Comparison of ENCODE assay signal across 9 mouse cellular contexts in genomic region chr1:88806960-88807359, GRCm38 (mm10).
DNase-seq lines count a peak whose midpoint lies in the region; ATAC-seq and TF ChIP-seq lines count a peak whose summit lies in the region.
"Had no signal": no experiment of that assay in that cellular context is flagged by ENCODE, and none has a peak within 500 bp of the region (broad histone marks: within the 10 kb centered on the region; RNA-seq: fewer than 3 reads in every experiment).

No protein-coding gene starts in this region.

- no peak overlapping the region for H3K4me3 ChIP-seq in forebrain, embryonic 11.5 days (ENCODE audit: low read depth, low read length)
- no peak overlapping the region for H3K4me3 ChIP-seq in forebrain, embryonic 10.5 days
- no peak overlapping the region for H3K4me3 ChIP-seq in layer of hippocampus, adult 2 months
- H3K4me3 ChIP-seq: embryonic facial prominence, embryonic 15.5 days had no signal

- peak; percentile 71 for TF ChIP-seq CTCF in layer of hippocampus, adult 2 months (conservative IDR thresholded peaks at IDR 0.05)

- no peaks in the 10 kb centered on the region for H3K27me3 ChIP-seq in forebrain, embryonic 11.5 days (ENCODE audit: control insufficient read depth, insufficient read depth, low read length)
- H3K27me3 ChIP-seq in forebrain, embryonic 10.5 days (ENCODE audit: poor library complexity, severe bottlenecking) = no peaks in the 10 kb centered on the region
- H3K27me3 ChIP-seq: embryonic facial prominence, embryonic 15.5 days had no signal

- ATAC-seq in forebrain, embryonic 11.5 days (replicated peaks; ENCODE audit: low FRiP score) = no peak

- 56% methylated on average over 6 of the region's 6 CpGs for WGBS in forebrain, embryonic 11.5 days
- 61% methylated on average over 6 of the region's 6 CpGs for WGBS in forebrain, embryonic 10.5 days

- no peaks in the 10 kb centered on the region for H3K36me3 ChIP-seq in forebrain, embryonic 11.5 days (ENCODE audit: control insufficient read depth, insufficient read depth, low read length)
- H3K36me3 ChIP-seq in forebrain, embryonic 10.5 days (replicated peaks) = no peaks in the 10 kb centered on the region
- H3K36me3 ChIP-seq: embryonic facial prominence, embryonic 15.5 days had no signal

- H3K9ac ChIP-seq in forebrain, embryonic 11.5 days (ENCODE audit: low read length) = no peak overlapping the region
- H3K9ac ChIP-seq: embryonic facial prominence, embryonic 15.5 days had no signal

- no peak overlapping the region for H3K4me2 ChIP-seq in forebrain, embryonic 11.5 days (ENCODE audit: low read depth, low read length, severe bottlenecking)
- H3K4me2 ChIP-seq: embryonic facial prominence, embryonic 15.5 days had no signal

- no peaks in the 10 kb centered on the region for H3K4me1 ChIP-seq in forebrain, embryonic 11.5 days (replicated peaks; ENCODE audit: control insufficient read depth, insufficient read depth, low read length)
- H3K4me1 ChIP-seq in forebrain, embryonic 10.5 days = peaks cover 6% of the 10 kb centered on the region
- H3K4me1 ChIP-seq: embryonic facial prominence, embryonic 15.5 days had no signal

- peak; percentile 60 for DNase-seq in forebrain, embryonic 11.5 days (ENCODE audit: low spot score)
- DNase-seq in forebrain, embryonic 10.5 days (ENCODE audit: extremely low spot score, low spot score) = no peak
- peak; percentile 59 for DNase-seq in ovary, postnatal 36 days (ENCODE audit: low spot score)
- DNase-seq in ovary, postnatal 10 days (ENCODE audit: low spot score) = no peak
- DNase-seq in cerebellum, postnatal 14 days = peak; percentile 37 to 68
- peak in 1 of 2 experiments; percentile 36 for DNase-seq in layer of hippocampus, adult 2 months (ENCODE audit: low spot score in 2 of 2)
- DNase-seq in spleen, postnatal 4 days (ENCODE audit: low spot score in 2 of 2) = no peak
- DNase-seq in urinary bladder, postnatal 36 days (ENCODE audit: low spot score in 2 of 2) = no peak

- no peaks in the 10 kb centered on the region for H3K9me3 ChIP-seq in forebrain, embryonic 11.5 days (ENCODE audit: control insufficient read depth, low read length)
- peaks cover 8% of the 10 kb centered on the region; the same call in 1 of the 2 replicates for H3K9me3 ChIP-seq in forebrain, embryonic 10.5 days
- H3K9me3 ChIP-seq: embryonic facial prominence, embryonic 15.5 days had no signal

- no peak overlapping the region for H3K27ac ChIP-seq in forebrain, embryonic 11.5 days (ENCODE audit: low read depth, low read length)
- H3K27ac ChIP-seq in forebrain, embryonic 10.5 days = no peak overlapping the region
- no peak overlapping the region for H3K27ac ChIP-seq in layer of hippocampus, adult 2 months
- H3K27ac ChIP-seq: embryonic facial prominence, embryonic 15.5 days had no signal

Comparison
In these comparisons a context has a peak if more than half of its experiments do, and no peak if none do; other contexts are left out.
1. DNase-seq: peak in forebrain, embryonic 11.5 days (single experiment), ovary, postnatal 36 days (single experiment) and cerebellum, postnatal 14 days (2 of 2); none in forebrain, embryonic 10.5 days (single experiment), ovary, postnatal 10 days (single experiment), spleen, postnatal 4 days (0 of 2) and urinary bladder, postnatal 36 days (0 of 2).